In the genomic region with DNA sequence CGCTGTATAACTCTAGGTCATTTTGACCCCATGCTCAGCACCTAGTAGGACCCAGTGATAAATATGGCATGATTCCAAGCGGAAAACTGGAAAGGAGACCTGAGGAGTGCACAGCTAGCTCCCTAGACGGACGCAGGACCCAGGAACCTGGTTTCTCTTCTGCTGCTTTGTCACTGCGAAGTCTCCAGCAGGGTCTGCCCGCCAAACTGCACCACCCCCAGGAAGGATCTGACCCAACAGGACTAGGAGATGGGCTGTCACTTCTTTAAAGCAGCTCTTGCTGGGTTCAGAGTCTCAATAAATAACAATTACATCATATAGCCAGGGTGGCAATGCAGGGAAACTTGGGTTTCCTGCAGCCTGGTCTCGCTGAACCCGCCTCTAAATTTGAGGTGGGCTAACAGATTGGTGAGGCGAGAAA, we compare ENCODE assay signal across 8 mouse cellular contexts. TPM values are rescaled to one million over a fixed set of nuclear protein-coding genes. Genes with fewer than 3 reads are reported as not detected.
DNase-seq lines count a peak whose midpoint lies in the region; ATAC-seq lines count a peak whose summit lies in the region.

A gene (minus strand): TSS at position 157 of the 421 bp plus-strand sequence.

- H3K4me1 ChIP-seq in brown adipose tissue, adult 24 weeks (ENCODE audit: control insufficient read depth, insufficient read depth, insufficient read length, low read length), result peaks cover 11% of the 10 kb centered on the region; the same call in 1 of the 2 replicates
- H3K4me1 ChIP-seq in forebrain, embryonic 14.5 days (ENCODE audit: control insufficient read depth, insufficient read depth, low read length), result peaks cover 14% of the 10 kb centered on the region
- H3K4me1 ChIP-seq in liver, embryonic 16.5 days (ENCODE audit: control insufficient read depth, low read depth, low read length), result peaks cover 27% of the 10 kb centered on the region
- peaks cover 34% of the 10 kb centered on the region for H3K4me1 ChIP-seq in neural tube, embryonic 13.5 days (replicated peaks)

- H3K4me3 ChIP-seq in brown adipose tissue, adult 24 weeks (ENCODE audit: insufficient read depth, low read depth, low read length), result peak within 1 kb of the TSS; percentile 97
- H3K4me3 ChIP-seq in forebrain, embryonic 14.5 days (ENCODE audit: low read depth, low read length), result peak within 1 kb of the TSS; percentile 71
- peak within 1 kb of the TSS; percentile 75 for H3K4me3 ChIP-seq in liver, embryonic 16.5 days (ENCODE audit: low read depth, low read length)
- peak within 1 kb of the TSS; percentile 85 for H3K4me3 ChIP-seq in neural tube, embryonic 13.5 days

- peak within 1 kb of the TSS; percentile 71 for H3K4me2 ChIP-seq in forebrain, embryonic 14.5 days (ENCODE audit: low read length)
- peak within 1 kb of the TSS; percentile 82 for H3K4me2 ChIP-seq in liver, embryonic 16.5 days (ENCODE audit: low read depth, low read length)
- H3K4me2 ChIP-seq in neural tube, embryonic 13.5 days, result peak within 1 kb of the TSS; percentile 66

- peak; percentile 15 for DNase-seq in MEL-GATA-1-ER (ENCODE audit: extremely low read depth, low read depth)
- DNase-seq in forebrain, embryonic 14.5 days (ENCODE audit: low spot score), result peak; percentile 66
- peak; percentile 76 to 79 for DNase-seq in heart, postnatal 10 days
- DNase-seq in layer of hippocampus, adult 11-12 months (ENCODE audit: low spot score), result peak; percentile 52
- peak; percentile 79 for DNase-seq in yolk sac, embryonic 10.5 days (ENCODE audit: low spot score)

- H3K36me3 ChIP-seq in forebrain, embryonic 14.5 days (ENCODE audit: control insufficient read depth, insufficient read depth, low read length), result no peaks in the 10 kb centered on the region
- no peaks in the 10 kb centered on the region for H3K36me3 ChIP-seq in liver, embryonic 16.5 days (ENCODE audit: control insufficient read depth, insufficient read depth)
- H3K36me3 ChIP-seq in neural tube, embryonic 13.5 days, result no peaks in the 10 kb centered on the region

- H3K9ac ChIP-seq in forebrain, embryonic 14.5 days (ENCODE audit: low read length), result peak within 1 kb of the TSS; percentile 86
- peak within 1 kb of the TSS; percentile 89 for H3K9ac ChIP-seq in liver, embryonic 16.5 days (ENCODE audit: low read depth, low read length)
- H3K9ac ChIP-seq in neural tube, embryonic 13.5 days, result peak within 1 kb of the TSS; percentile 97

- intact Hi-C loops in heart, postnatal 10 days (cut with DNase I), result loop anchor here (2.0 to 10.0 kb wide), 8 partner anchors 51 to 699 kb away; a partner anchor contains a TSS

- peak; percentile 25 for ATAC-seq in forebrain, embryonic 14.5 days
- ATAC-seq in liver, embryonic 16.5 days (ENCODE audit: low read depth), result no peak
- ATAC-seq in neural tube, embryonic 13.5 days (ENCODE audit: low read depth), result peak; percentile 23

- peak within 1 kb of the TSS; percentile 92 for H3K27ac ChIP-seq in brown adipose tissue, adult 24 weeks (replicated peaks; ENCODE audit: low read depth, low read length)
- peak within 1 kb of the TSS; percentile 96 for H3K27ac ChIP-seq in forebrain, embryonic 14.5 days (ENCODE audit: low read depth, low read length)
- peak within 1 kb of the TSS; percentile 94 for H3K27ac ChIP-seq in liver, embryonic 16.5 days (ENCODE audit: low read length)
- H3K27ac ChIP-seq in neural tube, embryonic 13.5 days (replicated peaks), result peak within 1 kb of the TSS; percentile 98

- H3K27me3 ChIP-seq in forebrain, embryonic 14.5 days (replicated peaks; ENCODE audit: control insufficient read depth, insufficient read depth, low read length), result no peaks in the 10 kb centered on the region
- no peaks in the 10 kb centered on the region for H3K27me3 ChIP-seq in liver, embryonic 16.5 days (ENCODE audit: control insufficient read depth, insufficient read depth, low read depth, low read length)
- H3K27me3 ChIP-seq in neural tube, embryonic 13.5 days, result no peaks in the 10 kb centered on the region

- H3K9me3 ChIP-seq in forebrain, embryonic 14.5 days (replicated peaks; ENCODE audit: control insufficient read depth, low read length), result no peaks in the 10 kb centered on the region
- no peaks in the 10 kb centered on the region for H3K9me3 ChIP-seq in liver, embryonic 16.5 days (replicated peaks; ENCODE audit: control insufficient read depth, low read length)
- H3K9me3 ChIP-seq in neural tube, embryonic 13.5 days, result no peaks in the 10 kb centered on the region

- under 1% methylated on average over 9 of the region's 9 CpGs for WGBS in forebrain, embryonic 14.5 days
- under 1% methylated on average over 9 of the region's 9 CpGs for WGBS in liver, embryonic 16.5 days (ENCODE audit: insufficient replicate concordance)
- 0% methylated on average over 9 of the region's 9 CpGs for WGBS in neural tube, embryonic 13.5 days

RNA-seq across cellular contexts. Expression of the gene that starts here (rescaled TPM):
- 6.3 and 9.4 TPM in 2 replicates for polyA plus RNA-seq in brown adipose tissue, adult 24 weeks (2012; ENCODE audit: insufficient read depth, insufficient read length, missing spikeins)
- 16.5 and 24.0 TPM in 2 replicates for polyA plus RNA-seq in forebrain, embryonic 14.5 days (2014; fragmentation: Nextera tagmentation; extraction: Ambion mirVana)
- total RNA-seq in heart, postnatal 10 days (2021), result 10 to 100 TPM; 26.8 to 27.4 TPM
- polyA plus RNA-seq in liver, embryonic 16.5 days (2015; fragmentation: Nextera tagmentation; extraction: Ambion mirVana), result 17.4 TPM in 2 replicates
- polyA plus RNA-seq in neural tube, embryonic 13.5 days (2015; fragmentation: Nextera tagmentation; extraction: Ambion mirVana), result 32.8 and 38.0 TPM in 2 replicates

Comparison
In these comparisons a context has a peak if more than half of its experiments do, and no peak if none do; other contexts are left out.
1. DNase-seq: peak in every context shown above with its lines; median percentile 79 in yolk sac, embryonic 10.5 days; 78 in heart, postnatal 10 days; 66 in forebrain, embryonic 14.5 days; 52 in layer of hippocampus, adult 11-12 months; 15 in MEL-GATA-1-ER.